Mouse (Mus musculus) midbrain, postnatal 0 days (tissue): ENCODE measurements around the gene Zfp423. TPM values are rescaled to one million over a fixed set of nuclear protein-coding genes. Genes with fewer than 3 reads are reported as not detected.

Experiments used
- ATAC-seq: fragments of 200-750 bp; cut with Nextera tagmentation; 2 replicates; pipeline ENCODE4 v1.8.0; 2017; ENCODE audit warnings: moderate number of reproducible peaks, mild to moderate bottlenecking, moderate TSS enrichment, moderate library complexity; ENCODE audit not compliant: low FRiP score
- DNase-seq: peaks from one replicate; pipeline ENCODE4 v3.0.0-alpha.2; 2015; ENCODE audit warnings: low spot score
- H3K27ac ChIP-seq: fragments of 300-500 bp; sonication (generic); 2 replicates; pipeline ENCODE4 v1.5.1; 2014; ENCODE audit warnings: low read depth, mild to moderate bottlenecking, low read length, mixed read lengths
- H3K27me3 ChIP-seq: fragments of 300-500 bp; sonication (generic); 2 replicates; pipeline ENCODE4 v1.6.1; 2014; ENCODE audit warnings: low read length, control low read depth, mixed read lengths; ENCODE audit not compliant: insufficient read depth
- H3K36me3 ChIP-seq: fragments of 300-500 bp; sonication (generic); 2 replicates; pipeline ENCODE4 v1.6.1; 2014; ENCODE audit warnings: low read length, control low read depth, mixed read lengths; ENCODE audit not compliant: insufficient read depth
- H3K4me1 ChIP-seq: fragments of 300-500 bp; sonication (generic); 2 replicates; pipeline ENCODE4 v1.6.1; 2014; ENCODE audit warnings: mild to moderate bottlenecking, control low read depth, antibody characterized with exemption, low read length, mixed read lengths; ENCODE audit not compliant: insufficient read depth
- H3K4me2 ChIP-seq: fragments of 300-500 bp; sonication (generic); 2 replicates; pipeline ENCODE4 v1.6.1; 2014; ENCODE audit warnings: low read depth, mild to moderate bottlenecking, low read length, mixed read lengths; ENCODE audit not compliant: poor library complexity, severe bottlenecking
- H3K4me3 ChIP-seq: fragments of 300-500 bp; sonication (generic); 2 replicates; pipeline ENCODE4 v1.5.1; 2014; ENCODE audit warnings: low read depth, mild to moderate bottlenecking, low read length, moderate library complexity
- H3K9ac ChIP-seq: fragments of 300-500 bp; sonication (generic); replicated peaks from 2 replicates; pipeline ENCODE4 v1.6.1; 2014; ENCODE audit warnings: mild to moderate bottlenecking, low read length, moderate library complexity, mixed read lengths; ENCODE audit not compliant: poor library complexity, severe bottlenecking
- H3K9me3 ChIP-seq: fragments of 300-500 bp; sonication (generic); 2 replicates; pipeline ENCODE4 v1.6.1; 2016; ENCODE audit warnings: low read length, control low read depth
- CTCF ChIP-seq: IDR thresholded peaks from 2 replicates; pipeline ENCODE4 v1.5.1; 2016; ENCODE audit warnings: antibody characterized with exemption, mild to moderate bottlenecking
- WGBS: fragments of 180-500 bp; shearing (Covaris S2); extraction: QIAGEN DNeasy Blood & Tissue Kit; methylation state at CpG from one replicate; pipeline ENCODE4 v1.1.7; 2014; 5-methylcytosine and 5-hydroxymethylcytosine counted together
- polyA plus RNA-seq: library from polyadenylated mRNA; unstranded; fragments of >200 nt; fragmentation: Nextera tagmentation; extraction: Ambion mirVana; gene quantifications from 2 replicates; pipeline ENCODE4 v1.2.1, GENCODE M21; 2015
- total RNA-seq: library from RNA; depleted of rRNA; stranded (reverse); fragments of >200 nt; gene quantifications from 2 replicates; pipeline ENCODE4 v1.2.3, GENCODE M21; 2014

The Zfp423 gene
- total and polyA plus RNA-seq, 2 experiments from 2014 or later, result 22.9 to 57.5 TPM

- no peaks in the 10 kb centered on the region for H3K36me3 ChIP-seq
- peaks cover 18% of the 10 kb centered on the region; the same call in 1 of the 2 replicates for H3K4me1 ChIP-seq
- no peak for TF ChIP-seq CTCF
- H3K9ac ChIP-seq, result no peak overlapping the region
- DNase-seq (no peak), ATAC-seq (no peak)
- H3K9me3 ChIP-seq, result no peaks in the 10 kb centered on the region
- H3K4me2 ChIP-seq, result no peak overlapping the region
- WGBS, result 37% methylated on average over 11 of the region's 11 CpGs
- H3K27me3 ChIP-seq, result no peaks in the 10 kb centered on the region
- no peak overlapping the region for H3K4me3 ChIP-seq
- H3K27ac ChIP-seq, result no peak overlapping the region
These were observed 137.2 kb downstream of the Zfp423 start for GRCm38 (mm10) chr8:87822175-87822574.

- H3K27ac ChIP-seq, result no peak overlapping the region
- H3K27me3 ChIP-seq, result no peaks in the 10 kb centered on the region
- no peak overlapping the region for H3K9ac ChIP-seq
- 0 out of 2 replicates have a peak, but pooled peaks have one; percentile 58 for ATAC-seq
- DNase-seq, result peak; percentile 54
- no peaks in the 10 kb centered on the region for H3K36me3 ChIP-seq
- H3K4me1 ChIP-seq, result peaks cover 18% of the 10 kb centered on the region; the same call in 1 of the 2 replicates
- no peak overlapping the region for H3K4me3 ChIP-seq
- 73% methylated on average over 2 of the region's 2 CpGs for WGBS
- no peak for TF ChIP-seq CTCF
- no peak overlapping the region for H3K4me2 ChIP-seq
- H3K9me3 ChIP-seq, result no peaks in the 10 kb centered on the region
These were observed 137.7 kb downstream of the Zfp423 start for GRCm38 (mm10) chr8:87821655-87822054.

GRCm38 (mm10) chr8:87819263-87819662, 140.1 kb downstream of the Zfp423 start:
- Histone ChIP-seq H3K9ac (no peak overlapping the region), H3K4me3 (no peak overlapping the region), H3K4me1 (peaks cover 15% of the 10 kb centered on the region; the same call in 1 of the 2 replicates), H3K27me3 (no peaks in the 10 kb centered on the region), H3K27ac (no peak overlapping the region), H3K4me2 (no peak overlapping the region), H3K9me3 (no peaks in the 10 kb centered on the region), H3K36me3 (no peaks in the 10 kb centered on the region)
- DNase-seq, result no peak
- WGBS, result 95% methylated on average over 3 of the region's 3 CpGs
- ATAC-seq, result no peak
- no peak for TF ChIP-seq CTCF

GRCm38 (mm10) chr8:87818506-87818905, 140.9 kb downstream of the Zfp423 start:
- peaks cover 15% of the 10 kb centered on the region; the same call in 1 of the 2 replicates for H3K4me1 ChIP-seq
- no peak overlapping the region for H3K27ac ChIP-seq
- DNase-seq, result no peak
- no peak for ATAC-seq
- no peak overlapping the region for H3K4me2 ChIP-seq
- 92% methylated on average over 7 of the region's 7 CpGs for WGBS
- no peaks in the 10 kb centered on the region for H3K27me3 ChIP-seq
- no peak for TF ChIP-seq CTCF
- H3K9ac ChIP-seq, result no peak overlapping the region
- no peaks in the 10 kb centered on the region for H3K9me3 ChIP-seq
- no peak overlapping the region for H3K4me3 ChIP-seq
- no peaks in the 10 kb centered on the region for H3K36me3 ChIP-seq

- no peak overlapping the region for H3K4me2 ChIP-seq
- WGBS, result 53% methylated on average over 5 of the region's 5 CpGs
- DNase-seq (peak; percentile 44), ATAC-seq (no peak)
- peaks cover 3% of the 10 kb centered on the region; the same call in 1 of the 2 replicates for H3K4me1 ChIP-seq
- H3K9me3 ChIP-seq, result no peaks in the 10 kb centered on the region
- H3K9ac ChIP-seq, result no peak overlapping the region
- H3K4me3 ChIP-seq, result no peak overlapping the region
- no peaks in the 10 kb centered on the region for H3K27me3 ChIP-seq
- H3K27ac ChIP-seq, result no peak overlapping the region
- no peaks in the 10 kb centered on the region for H3K36me3 ChIP-seq
- TF ChIP-seq CTCF, result no peak
These were observed 143.3 kb downstream of the Zfp423 start for GRCm38 (mm10) chr8:87816141-87816540.

GRCm38 (mm10) chr8:87812661-87813060, 146.7 kb downstream of the Zfp423 start:
- ATAC-seq (no peak), DNase-seq (no peak)
- Histone ChIP-seq H3K4me2 (no peak overlapping the region), H3K4me1 (peaks cover 3% of the 10 kb centered on the region; the same call in 1 of the 2 replicates), H3K27ac (no peak overlapping the region), H3K9ac (no peak overlapping the region), H3K27me3 (no peaks in the 10 kb centered on the region), H3K4me3 (no peak overlapping the region), H3K36me3 (no peaks in the 10 kb centered on the region), H3K9me3 (no peaks in the 10 kb centered on the region)
- WGBS, result 69% methylated on average over 12 of the region's 12 CpGs
- TF ChIP-seq CTCF, result no peak
